Mouse (Mus musculus) CD4-positive, CD25-positive, alpha-beta regulatory T cell (primary cell): ENCODE results near the gene Klk10. TPM values are rescaled to one million over a fixed set of nuclear protein-coding genes. Genes with fewer than 3 reads are reported as not detected.

Experiments
- polyA plus RNA-seq: library from polyadenylated mRNA; unstranded; fragments of 100-300 nt; shearing (Covaris generic); gene quantifications from one replicate; pipeline ENCODE4 v1.2.1, GENCODE M21; 2017

Gene Klk10
- 0.17 TPM for polyA plus RNA-seq

GRCm38 (mm10) chr7:43780746-43781145 lies at the start of gene Klk10:
Gene Klk10 (plus strand): TSS chr7:43781035.

GRCm38 (mm10) chr7:43768597-43768996 lies 12.2 kb upstream of the Klk10 start, which contains the start of gene Klk12:
Gene Klk12 (plus strand): TSS chr7:43768897.

GRCm38 (mm10) chr7:43774364-43774763 lies 6.5 kb upstream of the Klk10 start, which contains the start of gene Klk11:
Gene Klk11 (plus strand): TSS chr7:43774604.

GRCm38 (mm10) chr7:43791591-43791990 lies 10.8 kb downstream of the Klk10 start, which contains the start of gene Klk9:
Gene Klk9 (plus strand): TSS chr7:43791891.

GRCm38 (mm10) chr7:43797333-43797769 lies 16.5 kb downstream of the Klk10 start, which contains the start of gene Klk8:
Gene Klk8 (plus strand): TSS chr7:43797577.

GRCm38 (mm10) chr7:43810994-43811393 lies 30.2 kb downstream of the Klk10 start, which contains the start of gene Klk7:
Gene Klk7 (plus strand): TSS chr7:43811294.

GRCm38 (mm10) chr7:43824199-43824598 lies 43.4 kb downstream of the Klk10 start, which contains the start of gene Klk6:
Gene Klk6 (plus strand): TSS chr7:43824499.

Other genes starting within 250 kb of the Klk10 start
- not detected for gene Cd33, start 236.6 kb upstream of the Klk10 start, polyA plus RNA-seq
- gene Zfp658, start 218.8 kb upstream of the Klk10 start, polyA plus RNA-seq, result 5.6 TPM
- 8.7 TPM for gene Zfp719, start 201.4 kb upstream of the Klk10 start, polyA plus RNA-seq
- not detected for gene Zfp819, start 173.9 kb upstream of the Klk10 start, polyA plus RNA-seq
- gene Ceacam18, start 146.3 kb upstream of the Klk10 start, polyA plus RNA-seq, result 0.08 TPM
- 0.60 TPM for gene Siglece, start 120.9 kb upstream of the Klk10 start, polyA plus RNA-seq
- 14.0 TPM for gene Ctu1, start 109.0 kb upstream of the Klk10 start, polyA plus RNA-seq
- not detected for gene Klk14, start 90.6 kb upstream of the Klk10 start, polyA plus RNA-seq
- gene Klk13, start 68.5 kb upstream of the Klk10 start, polyA plus RNA-seq, result not detected
- gene Klk12, start 12.1 kb upstream of the Klk10 start, polyA plus RNA-seq, result not detected
- 0.16 TPM for gene Klk11, start 6.4 kb upstream of the Klk10 start, polyA plus RNA-seq
- gene Klk9, start 10.9 kb downstream of the Klk10 start, polyA plus RNA-seq, result 0.39 TPM
- gene Klk8, start 16.5 kb downstream of the Klk10 start, polyA plus RNA-seq, result 101 TPM
- 0.10 TPM for gene Klk7, start 30.3 kb downstream of the Klk10 start, polyA plus RNA-seq
- gene Klk6, start 43.5 kb downstream of the Klk10 start, polyA plus RNA-seq, result not detected
- gene Klk5, start 60.9 kb downstream of the Klk10 start, polyA plus RNA-seq, result not detected
- gene Klk4, start 100.1 kb downstream of the Klk10 start, polyA plus RNA-seq, result not detected
- not detected for gene Klk15, start 152.7 kb downstream of the Klk10 start, polyA plus RNA-seq
- not detected for gene Klk1b8, start 169.6 kb downstream of the Klk10 start, polyA plus RNA-seq
- not detected for gene Klk1b1, start 185.7 kb downstream of the Klk10 start, polyA plus RNA-seq
- gene Klk1b9, start 195.0 kb downstream of the Klk10 start, polyA plus RNA-seq, result 0.55 TPM
- gene Klk1b11, start 214.8 kb downstream of the Klk10 start, polyA plus RNA-seq, result not detected
- gene Klk1b26, start 231.1 kb downstream of the Klk10 start, polyA plus RNA-seq, result not detected